Mouse (Mus musculus) cerebellum, adult 2 months (tissue): Measurements from ENCODE around the gene Mical3. TPM values are rescaled to one million over a fixed set of nuclear protein-coding genes. Genes with fewer than 3 reads are reported as not detected.

Experiments
- DNase-seq, 2 experiments: peaks; one replicate each; pipeline ENCODE4 v3.0.0; 2021
- H3K27ac ChIP-seq: fragments of 200-500 bp; 2 replicates; pipeline ENCODE4 v1.5.1; 2012; ENCODE audit warnings: low read length, control low read depth, inconsistent platforms; ENCODE audit not compliant: insufficient read depth
- H3K27me3 ChIP-seq: fragments of 200-500 bp; 2 replicates; pipeline ENCODE4 v1.6.1; 2012; ENCODE audit warnings: inconsistent platforms, mild to moderate bottlenecking, low read length, moderate library complexity; ENCODE audit not compliant: control insufficient read depth, insufficient read depth
- H3K4me1 ChIP-seq: fragments of 200-500 bp; 2 replicates; pipeline ENCODE4 v1.6.1; 2011; ENCODE audit warnings: low read length; ENCODE audit not compliant: control insufficient read depth, insufficient read depth
- H3K4me3 ChIP-seq: fragments of 200-500 bp; replicated peaks from 2 replicates; pipeline ENCODE3; 2011; ENCODE audit warnings: mild to moderate bottlenecking, low read depth, low read length, control low read depth; ENCODE audit not compliant: insufficient read depth
- CTCF ChIP-seq: fragments of 200-500 bp; IDR thresholded peaks from 2 replicates; pipeline ENCODE4 v1.5.1; 2011; ENCODE audit warnings: low read depth, mild to moderate bottlenecking, control low read depth, low read length, moderate library complexity, borderline replicate concordance; ENCODE audit not compliant: insufficient read depth
- POLR2A ChIP-seq: fragments of 200-500 bp; IDR thresholded peaks from 2 replicates; pipeline ENCODE4 v1.6.1; 2011; ENCODE audit warnings: low read length, control low read depth, borderline replicate concordance; ENCODE audit not compliant: insufficient read depth
- WGBS: fragments of 180-500 bp; shearing (Covaris S2); methylation state at CpG from one replicate; pipeline ENCODE4 v1.1.7; 2018; 5-methylcytosine and 5-hydroxymethylcytosine counted together
- polyA plus RNA-seq: library from polyadenylated mRNA; depleted of rRNA; stranded (reverse); fragments of >200 nt; gene quantifications from 2 replicates; pipeline ENCODE4 v1.2.3, GENCODE M21; 2012

Gene Mical3
- polyA plus RNA-seq, 1 experiment: 75.7 TPM

DNA sequence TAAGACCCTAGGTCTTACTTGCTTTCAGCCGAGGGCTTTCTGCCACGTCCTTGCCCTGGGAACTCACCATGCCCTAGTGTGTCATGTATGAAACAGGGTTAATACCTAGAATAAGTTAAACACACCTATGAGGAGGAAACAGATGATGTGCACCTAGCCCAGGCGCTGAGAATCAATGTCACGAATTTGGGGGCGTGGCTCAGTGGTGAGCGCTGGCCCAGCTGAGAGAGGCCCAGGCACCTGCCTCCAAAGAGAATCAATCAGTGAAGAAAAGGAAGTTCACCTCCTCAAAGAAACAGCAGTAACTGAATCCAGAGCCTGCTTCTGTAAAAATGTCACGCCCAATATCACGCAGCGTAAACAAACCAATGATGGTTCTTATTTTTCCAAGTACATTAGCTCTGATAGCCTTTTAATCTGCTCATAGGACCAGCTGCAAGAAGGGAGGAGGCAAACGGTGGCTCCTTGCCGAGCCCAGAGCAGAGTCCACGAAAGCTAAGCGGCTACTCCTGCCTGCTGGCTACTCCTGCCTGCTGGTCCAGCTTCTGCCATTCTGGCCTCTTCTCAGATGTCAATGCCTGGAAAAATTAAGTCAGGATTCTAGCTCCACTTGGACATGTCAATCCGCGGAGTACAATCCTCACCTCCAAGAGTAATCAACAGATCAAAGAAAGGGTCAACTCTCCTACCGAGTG is 23.9 kb downstream of the Mical3 start:
- TF ChIP-seq CTCF (no peak), POLR2A (no peak)
- Histone ChIP-seq H3K27ac (no peak overlapping the region; the same call in 1 of the 2 replicates), H3K4me3 (peak overlapping the region; percentile 39), H3K4me1 (peaks cover 42% of the 10 kb centered on the region), H3K27me3 (no peaks in the 10 kb centered on the region)
- peak; percentile 62 to 74 for DNase-seq
- WGBS: 44% methylated on average over 16 of the region's 16 CpGs

GRCm38 (mm10) chr6:121105726-121106125 is 25.1 kb downstream of the Mical3 start:
- H3K27me3 ChIP-seq: no peaks in the 10 kb centered on the region
- H3K27ac ChIP-seq: no peak overlapping the region
- no peak for DNase-seq
- H3K4me3 ChIP-seq: no peak overlapping the region
- no peak for TF ChIP-seq POLR2A
- TF ChIP-seq CTCF: no peak
- 21% methylated on average over 4 of the region's 4 CpGs for WGBS
- H3K4me1 ChIP-seq: peaks cover 52% of the 10 kb centered on the region

DNA sequence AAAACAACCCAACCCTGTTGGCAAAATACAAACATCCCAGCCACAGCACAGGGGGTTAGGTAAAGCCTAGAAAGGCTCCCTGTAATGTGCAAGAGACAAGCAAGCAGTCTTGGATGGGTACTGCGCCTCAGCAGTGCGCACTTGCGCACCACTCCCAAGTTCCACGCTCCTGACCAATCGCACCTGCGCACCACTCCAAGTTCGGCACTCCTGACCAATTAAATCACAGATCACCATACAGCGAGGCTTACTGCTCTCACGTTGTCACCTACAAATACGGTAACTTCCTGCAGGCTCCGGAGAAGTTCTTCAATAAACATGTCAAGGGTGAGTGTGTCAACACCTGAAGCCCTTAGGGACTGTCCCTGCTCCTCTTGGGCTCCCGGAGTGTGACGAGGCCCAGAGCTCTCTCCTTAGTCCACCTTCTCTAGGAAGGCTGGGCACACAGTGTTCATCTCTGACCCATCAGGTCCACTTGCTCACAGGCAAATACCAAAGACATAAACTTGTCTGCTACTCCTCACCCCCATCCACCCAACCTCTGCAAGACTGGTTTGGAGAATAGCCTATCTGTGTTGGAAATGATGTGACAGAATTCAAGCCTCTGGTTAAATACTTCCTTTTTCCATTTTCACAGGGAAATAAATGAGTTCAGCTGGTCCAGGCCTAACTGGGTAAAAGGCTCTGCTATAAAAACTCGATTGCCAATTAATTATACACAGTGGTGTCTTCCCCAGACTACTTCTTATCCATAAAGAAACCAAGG is 27.2 kb downstream of the Mical3 start:
- 88% methylated on average over 14 of the region's 14 CpGs for WGBS
- peak overlapping the region; percentile 20; the same call in 1 of the 2 replicates for H3K27ac ChIP-seq
- no peaks in the 10 kb centered on the region for H3K27me3 ChIP-seq
- no peak overlapping the region for H3K4me3 ChIP-seq
- DNase-seq: no peak
- peaks cover 73% of the 10 kb centered on the region for H3K4me1 ChIP-seq
- TF ChIP-seq CTCF: no peak
- no peak for TF ChIP-seq POLR2A

GRCm38 (mm10) chr6:121102941-121103340 is 27.9 kb downstream of the Mical3 start:
- Histone ChIP-seq H3K27ac (peak overlapping the region; percentile 20), H3K4me1 (peaks cover 79% of the 10 kb centered on the region), H3K4me3 (no peak overlapping the region), H3K27me3 (no peaks in the 10 kb centered on the region)
- WGBS: 10% methylated on average over 10 of the region's 10 CpGs
- DNase-seq: peak; percentile 38 to 59
- no peak for TF ChIP-seq CTCF
- TF ChIP-seq POLR2A: no peak

DNA sequence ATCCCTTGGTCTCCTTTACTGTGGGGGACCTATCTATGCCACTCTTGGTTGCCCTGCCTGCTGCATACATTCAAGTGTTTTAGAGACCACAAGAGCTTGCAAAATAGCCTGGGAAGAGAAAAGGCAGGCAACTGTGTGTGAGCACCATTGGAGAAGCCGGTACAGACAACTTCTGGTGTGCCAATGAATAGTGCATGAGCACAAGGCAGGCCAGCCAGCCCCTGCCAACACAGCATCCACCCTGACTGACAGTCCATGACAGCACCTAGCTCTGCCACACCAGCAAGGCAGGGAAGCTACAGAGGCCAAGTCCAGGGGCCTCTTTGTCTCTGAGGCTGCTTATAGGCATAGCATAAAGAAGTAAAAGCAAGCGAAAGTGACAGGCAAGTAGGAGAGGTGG is 28.7 kb downstream of the Mical3 start:
- no peak for TF ChIP-seq POLR2A
- TF ChIP-seq CTCF: no peak
- no peak for DNase-seq
- Histone ChIP-seq H3K27me3 (no peaks in the 10 kb centered on the region), H3K4me1 (peaks cover 83% of the 10 kb centered on the region), H3K4me3 (no peak overlapping the region), H3K27ac (no peak overlapping the region)
- WGBS: 57% methylated on average over 2 of the region's 2 CpGs

GRCm38 (mm10) chr6:121101201-121101600 is 29.6 kb downstream of the Mical3 start:
- no peak for DNase-seq
- Histone ChIP-seq H3K27ac (no peak overlapping the region), H3K4me3 (no peak overlapping the region), H3K4me1 (peaks cover 85% of the 10 kb centered on the region), H3K27me3 (no peaks in the 10 kb centered on the region)
- WGBS: 58% methylated on average over 5 of the region's 5 CpGs
- no peak for TF ChIP-seq POLR2A
- no peak for TF ChIP-seq CTCF

- WGBS: 30% methylated on average over 7 of the region's 7 CpGs
- H3K27me3 ChIP-seq: no peaks in the 10 kb centered on the region
- H3K4me3 ChIP-seq: no peak overlapping the region
- DNase-seq: no peak
- TF ChIP-seq CTCF (no peak), POLR2A (no peak)
- peaks cover 85% of the 10 kb centered on the region for H3K4me1 ChIP-seq
- peak overlapping the region; percentile 22; the same call in 1 of the 2 replicates for H3K27ac ChIP-seq
Observed at GRCm38 (mm10) chr6:121099831-121100230, 31.0 kb downstream of the Mical3 start.
